Mouse (Mus musculus) cerebellum, adult (tissue): ENCODE measurements at regions not wholly inside any gene's neighbourhood (a gene's known extent, or its start where the extent isn't known, plus 50 kb on each side); places are given as distances from the start of the nearest gene placed in this dataset.

Experiments
- ATAC-seq: cut with Nextera tagmentation; 2 replicates; pipeline ENCODE4 v1.9.2; 2017; ENCODE audit warnings: mild to moderate bottlenecking, moderate library complexity, mixed read lengths; ENCODE audit not compliant: insufficient number of reproducible peaks, low FRiP score, low TSS enrichment

DNA sequence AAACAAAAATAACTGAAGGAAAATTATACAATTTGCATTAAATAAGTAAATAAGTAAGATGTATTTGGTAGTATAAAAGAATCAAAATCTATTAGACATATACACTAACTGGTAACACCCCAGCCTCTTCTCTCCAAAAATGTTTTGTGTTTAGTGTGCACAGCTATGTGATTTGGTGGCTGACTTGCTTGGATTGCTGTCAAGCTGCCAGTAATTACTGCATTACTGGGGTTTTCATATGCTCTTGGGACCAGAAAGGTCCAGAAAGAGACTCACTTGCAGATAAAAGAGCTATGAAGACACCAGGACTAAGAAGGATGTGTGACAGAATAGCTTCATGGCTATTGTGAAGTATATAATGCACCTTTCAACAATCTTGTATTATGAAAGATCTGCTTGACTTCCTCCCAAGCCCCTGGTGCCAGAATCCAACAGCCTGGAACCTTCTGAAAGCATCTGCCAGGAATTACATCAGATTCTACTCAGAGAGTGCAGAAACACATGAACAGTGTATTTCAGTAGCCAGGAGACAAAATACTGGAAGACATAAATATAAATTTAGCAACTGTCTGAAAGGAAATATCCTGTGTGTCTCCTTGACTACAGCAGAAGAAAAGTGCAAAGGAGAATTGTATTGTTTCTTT lies 5132.6 kb downstream of the 9330182O14Rik start:
- ATAC-seq: peak; percentile 56

DNA sequence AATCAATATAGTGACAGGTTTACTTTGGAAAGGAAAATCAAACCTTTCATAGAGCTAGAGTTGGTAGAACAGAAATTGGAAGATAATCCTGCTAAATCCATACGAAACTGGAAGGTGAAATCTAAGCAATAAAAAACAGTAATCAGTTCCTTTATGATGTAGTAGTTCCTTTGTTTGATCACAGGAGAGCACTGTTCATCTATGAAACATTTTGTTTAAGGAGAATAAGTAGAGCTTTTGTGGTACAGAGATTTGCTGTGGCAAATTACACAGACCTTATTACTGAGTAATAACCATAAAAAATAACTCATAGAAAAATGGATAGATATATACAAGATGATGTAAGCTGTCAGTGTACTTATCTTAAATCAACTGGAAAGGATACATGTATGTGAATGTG lies 5139.5 kb downstream of the 9330182O14Rik start:
- no peak for ATAC-seq

DNA sequence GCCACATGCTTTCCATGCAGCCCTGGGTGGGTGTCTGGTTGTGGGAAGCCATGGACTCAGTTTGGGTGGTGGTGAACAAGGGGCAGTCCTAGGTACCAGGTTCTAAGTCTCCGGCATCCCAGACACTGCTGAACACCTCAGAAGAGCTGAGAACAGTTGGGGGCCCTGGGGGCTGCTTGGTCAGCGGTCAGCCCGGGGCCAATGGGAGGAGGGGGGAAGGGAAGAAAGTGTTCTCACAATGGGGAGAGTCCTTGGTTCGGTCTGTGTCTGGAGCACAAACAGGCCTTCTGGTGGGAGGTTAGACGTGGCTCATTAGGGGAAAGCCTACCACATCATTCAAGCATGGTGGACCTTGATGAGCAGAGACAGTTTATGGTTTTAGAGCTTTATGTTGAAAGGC lies 5187.5 kb downstream of the 9330182O14Rik start:
- no peak for ATAC-seq

- no peak for ATAC-seq
Observed at GRCm38 (mm10) chr15:45350496-45350895, 5216.3 kb downstream of the 9330182O14Rik start.
